Mouse (Mus musculus) brain, embryonic 14.5 days (tissue): ENCODE data around the gene Cast. TPM values are rescaled to one million over a fixed set of nuclear protein-coding genes. Genes with fewer than 3 reads are reported as not detected.

Source experiments
- DNase-seq: peaks from one replicate; pipeline ENCODE4 v3.0.0-alpha.2; 2011; ENCODE audit warnings: low read depth
- CTCF ChIP-seq: fragments of 200-500 bp; IDR thresholded peaks from 2 replicates; pipeline ENCODE4 v1.5.1; 2012; ENCODE audit warnings: inconsistent platforms, mild to moderate bottlenecking, moderate library complexity, borderline replicate concordance; ENCODE audit not compliant: insufficient read depth, insufficient read length; ENCODE audit errors: extremely low read depth
- POLR2A ChIP-seq: fragments of 200-500 bp; IDR thresholded peaks from 2 replicates; pipeline ENCODE4 v1.6.1; 2012; ENCODE audit warnings: mild to moderate bottlenecking, inconsistent platforms, borderline replicate concordance; ENCODE audit not compliant: poor library complexity, insufficient read depth, insufficient read length, severe bottlenecking; ENCODE audit errors: extremely low read depth
- polyA plus RNA-seq: library from polyadenylated mRNA; depleted of rRNA; stranded (reverse); fragments of >200 nt; gene quantifications from 2 replicates; pipeline ENCODE4 v1.2.3, GENCODE M21; 2012; rRNA removed

The Cast gene
- 3.6 and 5.4 TPM in 2 replicates for polyA plus RNA-seq

DNA sequence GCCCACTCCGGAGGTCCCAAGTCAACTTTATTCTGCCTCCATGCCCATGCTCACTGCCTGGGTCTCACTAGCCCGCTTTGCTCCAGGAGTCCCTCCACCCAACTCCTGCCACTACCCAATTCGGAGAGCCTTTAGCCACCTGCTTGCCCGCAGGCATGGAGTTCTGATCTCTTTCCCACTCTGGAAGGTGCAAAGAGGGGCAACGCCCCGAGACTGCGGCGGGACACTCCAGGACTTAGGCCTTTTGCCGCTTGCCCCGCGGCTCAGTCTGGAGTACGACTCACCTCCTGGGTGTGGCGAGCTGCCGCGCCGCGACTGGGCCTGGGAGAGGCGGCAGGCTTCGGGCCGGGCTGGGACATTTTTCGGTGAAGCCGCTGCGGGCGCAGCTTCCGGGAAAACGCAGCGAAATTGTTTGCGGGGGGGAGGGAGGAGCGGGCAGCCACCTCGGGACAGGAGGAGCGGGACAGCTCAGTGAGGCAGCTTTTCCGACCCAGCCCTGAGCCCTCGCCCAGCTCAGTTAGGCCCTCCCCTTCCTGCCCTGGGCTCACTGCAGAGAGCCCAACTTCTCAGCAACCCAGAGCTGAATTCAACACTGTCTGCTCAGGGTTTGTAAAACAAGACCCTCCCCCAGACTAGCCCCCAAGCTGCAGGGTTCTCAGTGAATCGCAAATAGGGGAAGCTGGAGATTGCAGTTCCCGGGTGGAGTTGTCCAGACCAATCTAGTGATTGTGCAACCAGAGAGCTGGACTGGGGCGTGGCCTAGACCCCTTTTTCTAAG, at the start of gene Cast:
Gene Cast (minus strand): TSS at position 659 of the 778 bp plus-strand sequence.
- peak; percentile 45 for DNase-seq
- TF ChIP-seq CTCF (no peak), POLR2A (no peak)

DNA sequence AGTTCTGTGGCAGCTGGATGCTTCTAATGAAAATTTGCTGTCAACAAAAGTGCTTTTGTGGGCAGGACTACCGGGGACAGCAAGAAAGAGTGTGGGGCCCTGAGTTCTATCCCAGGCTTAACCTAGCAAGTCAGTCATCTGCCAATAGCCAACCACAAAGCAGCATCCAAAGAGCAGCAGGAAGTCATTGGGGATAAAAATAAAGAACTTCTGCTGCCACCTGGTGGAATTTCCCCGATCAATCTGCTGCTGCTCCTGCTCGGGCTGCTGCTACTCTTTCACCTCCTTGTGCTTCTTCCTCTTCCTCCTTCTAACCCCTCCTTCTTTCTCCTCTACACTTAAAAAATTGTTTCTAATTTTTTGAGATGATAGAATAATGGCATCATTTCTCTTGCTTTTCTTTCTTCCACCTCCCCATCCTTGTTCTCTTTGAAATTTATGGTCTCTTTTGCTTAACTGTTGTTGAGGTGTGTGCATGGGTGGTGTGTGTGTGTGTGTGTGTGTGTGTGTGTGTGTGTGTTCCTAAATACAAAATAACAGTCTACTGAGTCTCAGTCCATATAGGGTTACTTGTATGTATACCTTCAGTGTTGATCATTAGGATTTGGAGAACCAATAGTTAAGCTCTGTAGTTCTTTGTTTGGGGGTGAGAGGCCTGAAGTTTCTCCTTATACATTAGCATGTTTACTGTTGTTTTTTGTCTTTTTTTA, 45.9 kb upstream of the Cast start:
- TF ChIP-seq POLR2A (no peak), CTCF (peak; percentile 67)
- DNase-seq, result peak; percentile 83

DNA sequence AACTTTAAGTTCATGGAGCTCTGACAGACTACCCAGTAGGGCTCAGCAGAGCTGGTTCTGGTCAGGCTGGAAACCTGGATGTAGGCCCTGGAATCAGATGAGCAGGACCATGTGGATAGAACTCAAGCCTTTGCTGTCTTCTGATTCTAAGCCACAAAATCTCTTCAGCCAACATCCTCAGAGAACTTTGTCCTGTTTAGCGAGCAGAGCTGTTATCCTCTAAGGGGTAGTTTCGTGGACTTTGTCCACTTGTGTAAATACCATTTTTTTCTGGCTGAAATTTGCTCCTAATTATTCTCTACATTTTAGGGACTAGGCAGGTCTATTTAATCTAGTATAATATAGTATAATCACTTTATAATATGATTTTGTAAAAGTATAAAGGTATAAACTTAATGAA, 42.2 kb upstream of the Cast start:
- DNase-seq, result no peak
- TF ChIP-seq CTCF, result no peak
- TF ChIP-seq POLR2A, result no peak

DNA sequence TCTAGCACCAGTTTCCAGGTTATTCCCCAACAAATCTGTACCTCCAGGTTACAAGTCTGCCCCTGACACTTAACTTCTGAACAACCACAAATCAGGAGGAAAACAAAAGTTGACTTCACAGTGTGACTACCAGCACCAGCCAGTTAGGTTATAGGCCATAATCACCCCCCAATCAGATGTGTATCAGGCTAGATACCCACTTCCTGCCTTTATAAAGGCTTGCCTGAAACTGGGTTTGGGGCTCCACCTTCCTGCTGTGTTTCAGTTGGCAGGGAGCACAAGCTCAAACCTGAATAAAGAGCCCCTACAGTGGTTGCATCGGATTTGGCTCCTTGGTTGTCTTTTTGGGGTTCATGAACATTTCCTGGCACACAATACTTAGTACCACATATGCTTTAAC, 37.3 kb upstream of the Cast start:
- no peak for DNase-seq
- TF ChIP-seq POLR2A (no peak), CTCF (no peak)

DNA sequence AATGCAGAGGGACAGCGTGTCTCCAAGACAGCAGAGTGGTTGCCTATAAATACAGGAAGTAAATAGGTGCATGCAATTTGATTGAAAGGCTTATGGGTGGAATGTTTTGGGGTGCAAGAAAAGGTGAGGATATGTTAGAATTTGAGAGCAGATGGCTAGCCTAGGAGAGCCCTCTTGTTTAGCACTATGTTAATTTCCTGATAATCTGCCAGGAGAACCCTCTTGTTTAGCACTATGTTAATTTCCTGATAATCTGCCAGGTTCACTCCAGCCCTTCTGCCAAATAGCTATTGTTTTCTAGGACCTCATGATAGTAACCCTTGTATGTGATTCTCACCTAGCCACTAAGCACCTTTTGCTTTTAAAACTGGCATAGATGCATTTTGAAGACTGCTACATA, 25.9 kb upstream of the Cast start:
- TF ChIP-seq POLR2A, result no peak
- no peak for TF ChIP-seq CTCF
- peak; percentile 60 for DNase-seq

DNA sequence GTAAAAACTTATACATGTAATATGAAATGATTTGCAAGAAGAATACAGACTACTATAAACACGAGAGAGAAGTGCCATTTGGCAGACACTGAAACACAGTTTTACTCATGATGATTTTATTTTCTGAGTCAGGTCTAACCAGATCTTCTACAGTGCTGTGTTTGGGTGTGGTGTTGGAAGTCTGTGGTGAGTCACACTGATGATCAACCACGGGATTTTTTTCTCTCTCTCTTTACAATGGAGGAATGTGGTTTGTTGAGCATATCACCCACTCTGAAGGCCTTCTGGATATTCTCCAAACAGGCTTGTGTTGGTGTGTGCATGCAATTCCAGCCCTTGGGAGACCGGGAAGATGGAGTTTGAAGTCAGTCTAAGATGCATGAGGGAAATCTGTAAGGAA, 13.5 kb upstream of the Cast start:
- TF ChIP-seq CTCF, result no peak
- no peak for TF ChIP-seq POLR2A
- no peak for DNase-seq

DNA sequence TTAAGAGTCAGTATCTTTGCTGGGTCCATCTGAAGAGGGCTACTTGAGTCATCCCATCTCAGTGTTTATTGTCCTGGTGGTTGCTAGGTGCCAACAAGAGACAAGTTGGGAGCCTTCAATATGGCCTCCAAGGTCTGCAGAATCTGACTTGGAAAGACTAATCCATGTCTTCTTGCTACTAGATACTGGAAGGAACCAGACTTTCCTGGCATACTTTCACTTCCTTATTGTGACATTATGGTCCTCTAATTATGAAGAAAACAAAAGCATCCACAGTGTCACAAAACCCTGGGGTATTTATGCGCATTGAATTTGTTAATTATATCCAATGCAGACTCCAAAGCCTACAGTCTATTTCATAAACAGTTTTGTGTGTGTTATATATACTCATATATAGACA, 7.1 kb upstream of the Cast start:
- DNase-seq, result no peak

DNA sequence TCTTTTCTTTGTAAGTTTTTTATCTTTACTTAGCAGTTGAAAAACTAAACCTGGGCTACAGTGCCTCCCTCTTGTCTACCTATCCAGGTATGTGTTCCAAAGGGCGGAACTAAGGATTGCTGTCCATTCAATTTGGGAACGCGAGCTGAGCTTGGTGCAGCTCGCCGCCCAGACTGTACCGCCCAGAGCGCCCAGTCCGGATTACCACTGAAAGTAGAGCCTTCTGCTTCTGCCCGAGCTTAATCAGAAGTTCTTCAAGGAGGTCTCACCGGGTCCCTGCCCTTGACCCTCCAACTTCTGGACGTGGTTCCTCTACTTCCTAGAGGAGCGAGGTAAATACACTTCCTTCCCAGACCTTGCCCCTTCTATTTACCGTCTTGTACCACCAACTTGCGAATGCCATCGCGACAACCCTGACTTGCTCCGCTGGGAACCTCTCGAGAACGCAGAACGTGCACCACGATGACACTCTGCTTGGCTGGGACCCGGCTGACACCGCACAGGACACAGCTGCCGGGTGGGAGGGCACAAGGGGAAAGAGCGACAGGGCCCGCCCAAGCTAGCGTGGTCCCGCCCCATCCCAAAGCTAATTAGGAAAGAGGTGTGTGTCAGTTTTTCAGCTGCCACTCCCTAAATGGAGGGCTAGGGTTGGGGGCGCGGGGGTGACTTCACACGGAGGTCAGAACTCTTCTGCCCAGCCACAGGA, 1.0 kb downstream of the Cast start:
- TF ChIP-seq CTCF (no peak), POLR2A (no peak)
- DNase-seq, result peak; percentile 55

More for the DNA sequence above, 7.1 kb upstream of the Cast start:
- TF ChIP-seq CTCF (no peak), POLR2A (no peak)

DNA sequence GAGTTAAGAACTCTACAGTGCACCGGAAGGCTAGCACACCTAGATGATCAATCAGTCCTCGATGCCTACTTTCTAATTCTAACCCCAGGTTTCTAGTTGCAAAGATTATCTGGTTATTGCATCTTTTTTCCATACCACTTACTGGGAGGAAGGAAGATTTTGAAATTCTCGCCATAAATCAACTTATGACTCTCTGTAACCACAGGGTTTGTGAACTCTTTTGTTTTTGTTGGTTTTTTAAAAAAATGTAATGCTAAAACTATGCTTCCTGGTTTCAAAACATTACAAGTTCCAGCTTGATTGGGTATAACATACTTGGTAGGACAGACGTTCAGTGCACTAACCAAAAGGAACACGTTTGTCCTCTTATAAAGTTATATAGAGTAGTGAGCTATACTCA, 1.7 kb downstream of the Cast start:
- no peak for TF ChIP-seq CTCF
- no peak for TF ChIP-seq POLR2A
- no peak for DNase-seq

DNA sequence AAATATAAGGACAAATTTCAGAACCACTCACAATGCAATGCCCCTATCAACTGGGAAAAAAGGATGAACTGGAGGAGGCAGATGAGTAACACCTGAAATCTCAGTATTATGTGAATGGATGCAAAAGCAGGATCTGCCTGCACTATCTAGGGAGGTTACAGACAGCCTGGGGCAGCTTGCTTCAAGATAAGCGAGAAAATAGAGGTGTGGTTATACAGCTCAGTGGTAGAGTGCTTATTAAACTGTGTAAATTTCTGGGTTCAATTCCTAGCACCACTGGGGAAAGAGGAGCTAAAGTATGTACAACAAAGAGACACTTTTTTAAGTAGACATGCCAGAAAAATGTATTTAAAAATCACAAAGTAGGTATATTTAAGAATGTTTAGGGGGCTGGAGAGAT, 14.2 kb downstream of the Cast start:
- DNase-seq, result no peak
- TF ChIP-seq POLR2A (no peak), CTCF (no peak)

DNA sequence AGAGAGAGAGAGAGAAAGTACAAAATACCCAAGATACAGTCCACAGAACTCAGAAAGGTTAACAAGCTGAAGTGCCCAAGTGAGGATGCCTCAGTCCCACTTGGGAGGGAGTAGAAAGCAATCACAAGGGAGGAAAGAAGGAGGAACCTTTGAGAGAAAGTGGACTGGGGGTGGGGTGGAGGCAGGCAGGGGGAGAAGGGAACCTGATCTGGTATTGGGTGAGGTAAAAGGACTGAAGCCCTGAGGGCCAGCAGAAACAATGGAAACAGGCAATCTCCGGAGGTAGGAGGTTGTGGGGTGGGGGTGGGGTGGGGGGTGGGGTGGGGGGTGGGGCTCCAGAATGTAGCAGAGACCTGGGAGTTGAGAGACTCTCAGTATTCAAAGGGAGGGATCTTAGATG, 20.9 kb downstream of the Cast start:
- no peak for DNase-seq
- TF ChIP-seq CTCF (no peak), POLR2A (no peak)
